Mouse (Mus musculus) embryonic facial prominence, embryonic 10.5 days (tissue): ENCODE measurements around the gene Cfdp1. TPM values are rescaled to one million over a fixed set of nuclear protein-coding genes. Genes with fewer than 3 reads are reported as not detected.
A peak's percentile ranks its signal among the peaks of the same experiment; 100 is the strongest.

Experiments used
- DNase-seq: peaks from one replicate; pipeline ENCODE4 v3.0.0-alpha.2; 2017; ENCODE audit warnings: low spot score
- H3K27ac ChIP-seq: fragments of 300-500 bp; sonication (generic); replicated peaks from 2 replicates; pipeline ENCODE4 v1.5.1; 2016; ENCODE audit warnings: mild to moderate bottlenecking
- H3K27me3 ChIP-seq: fragments of 300-500 bp; sonication (generic); replicated peaks from 2 replicates; pipeline ENCODE4 v1.6.1; 2016; ENCODE audit warnings: low read depth, mild to moderate bottlenecking; ENCODE audit not compliant: poor library complexity, severe bottlenecking
- H3K36me3 ChIP-seq: fragments of 300-500 bp; sonication (generic); replicated peaks from 2 replicates; pipeline ENCODE4 v1.6.1; 2016; ENCODE audit warnings: mild to moderate bottlenecking, moderate library complexity
- H3K4me1 ChIP-seq: fragments of 300-500 bp; sonication (generic); 2 replicates; pipeline ENCODE4 v1.6.1; 2016
- H3K4me3 ChIP-seq: fragments of 300-500 bp; sonication (generic); 2 replicates; pipeline ENCODE4 v1.5.1; 2016; ENCODE audit warnings: mild to moderate bottlenecking, moderate library complexity
- H3K9me3 ChIP-seq: fragments of 300-500 bp; sonication (generic); 2 replicates; pipeline ENCODE4 v1.6.1; 2016; ENCODE audit warnings: mild to moderate bottlenecking
- WGBS: fragments of 180-500 bp; shearing (Covaris S2); methylation state at CpG from one replicate; pipeline ENCODE4 v1.1.7; 2016; 5-methylcytosine and 5-hydroxymethylcytosine counted together
- polyA plus RNA-seq: library from polyadenylated mRNA; unstranded; fragments of >200 nt; fragmentation: Nextera tagmentation; extraction: Ambion mirVana; gene quantifications from 2 replicates; pipeline ENCODE4 v1.2.1, GENCODE M21; 2016

Gene Cfdp1
- polyA plus RNA-seq, 1 experiment from 2014 or later, result 237 TPM

DNA sequence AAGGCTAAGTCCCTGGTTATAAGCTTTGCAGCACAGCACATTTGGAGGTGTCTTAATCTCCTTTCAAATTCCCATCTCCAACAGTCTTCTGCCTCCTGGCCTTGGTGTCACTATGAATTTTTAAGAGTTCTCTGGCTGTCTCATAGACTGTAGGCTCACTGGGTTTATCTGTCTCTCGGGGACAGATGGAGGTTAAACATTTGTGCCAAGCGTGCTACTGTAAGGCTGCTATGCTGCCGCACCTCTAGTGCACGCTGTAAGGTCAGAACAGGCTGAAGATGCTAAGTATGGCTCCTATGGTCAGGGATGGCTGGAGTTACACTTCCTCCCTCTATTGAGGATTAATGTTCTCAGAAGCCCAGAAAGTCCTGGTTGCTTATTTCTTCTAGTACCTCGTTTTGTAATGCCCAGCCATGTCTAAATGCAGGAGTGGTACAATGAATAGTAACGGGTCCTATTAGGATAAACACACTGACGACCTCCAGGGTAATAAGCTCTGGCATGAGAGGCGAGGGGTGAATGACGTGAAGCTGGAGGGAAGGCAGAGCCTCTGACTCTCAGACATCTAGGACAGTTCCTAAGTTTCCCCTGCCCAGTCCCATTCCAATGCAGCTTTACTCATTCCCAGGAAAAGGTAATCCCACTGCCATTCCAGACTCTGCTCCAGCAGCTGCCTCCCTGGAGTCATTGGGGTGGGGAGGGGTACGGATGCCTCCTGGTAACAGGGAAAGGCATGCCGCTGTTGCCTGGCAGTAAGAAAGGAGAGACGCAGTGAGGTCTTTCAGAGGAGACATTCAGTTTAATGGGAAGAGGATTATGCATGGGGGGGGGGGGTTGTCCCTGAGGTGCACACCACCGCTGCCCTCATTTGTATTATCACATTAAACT is 67.1 kb downstream of the Cfdp1 start:
- DNase-seq, result peak; percentile 23
- 52% methylated on average over 13 of the region's 13 CpGs for WGBS
- Histone ChIP-seq H3K27me3 (no peaks in the 10 kb centered on the region), H3K27ac (no peak overlapping the region), H3K4me1 (peaks cover 35% of the 10 kb centered on the region), H3K36me3 (peaks cover 36% of the 10 kb centered on the region), H3K4me3 (no peak overlapping the region), H3K9me3 (no peaks in the 10 kb centered on the region)

DNA sequence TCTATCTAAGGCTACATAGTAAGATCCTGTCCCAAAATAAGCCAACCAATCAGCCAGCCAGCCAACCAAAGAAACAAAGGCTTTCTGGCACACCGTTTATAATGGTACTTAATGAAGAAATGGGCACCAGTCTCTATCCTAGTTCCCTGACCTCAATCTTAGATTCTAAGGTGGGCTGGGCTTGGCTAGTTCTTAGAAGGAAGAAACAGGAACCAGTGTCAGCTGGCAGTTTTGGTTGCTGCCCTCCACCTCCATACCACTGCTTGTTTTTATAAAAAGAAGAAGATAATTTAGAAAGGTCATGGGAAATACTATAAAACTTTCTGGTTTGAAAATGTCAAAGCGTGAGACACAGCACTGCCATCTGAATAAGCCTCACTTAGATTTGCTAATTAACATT is 68.0 kb downstream of the Cfdp1 start:
- WGBS, result 93% methylated on average over 2 of the region's 2 CpGs
- H3K27ac ChIP-seq, result no peak overlapping the region
- no peak for DNase-seq
- H3K27me3 ChIP-seq, result no peaks in the 10 kb centered on the region
- peaks cover 35% of the 10 kb centered on the region for H3K4me1 ChIP-seq
- no peaks in the 10 kb centered on the region for H3K9me3 ChIP-seq
- peaks cover 29% of the 10 kb centered on the region for H3K36me3 ChIP-seq
- no peak overlapping the region for H3K4me3 ChIP-seq

DNA sequence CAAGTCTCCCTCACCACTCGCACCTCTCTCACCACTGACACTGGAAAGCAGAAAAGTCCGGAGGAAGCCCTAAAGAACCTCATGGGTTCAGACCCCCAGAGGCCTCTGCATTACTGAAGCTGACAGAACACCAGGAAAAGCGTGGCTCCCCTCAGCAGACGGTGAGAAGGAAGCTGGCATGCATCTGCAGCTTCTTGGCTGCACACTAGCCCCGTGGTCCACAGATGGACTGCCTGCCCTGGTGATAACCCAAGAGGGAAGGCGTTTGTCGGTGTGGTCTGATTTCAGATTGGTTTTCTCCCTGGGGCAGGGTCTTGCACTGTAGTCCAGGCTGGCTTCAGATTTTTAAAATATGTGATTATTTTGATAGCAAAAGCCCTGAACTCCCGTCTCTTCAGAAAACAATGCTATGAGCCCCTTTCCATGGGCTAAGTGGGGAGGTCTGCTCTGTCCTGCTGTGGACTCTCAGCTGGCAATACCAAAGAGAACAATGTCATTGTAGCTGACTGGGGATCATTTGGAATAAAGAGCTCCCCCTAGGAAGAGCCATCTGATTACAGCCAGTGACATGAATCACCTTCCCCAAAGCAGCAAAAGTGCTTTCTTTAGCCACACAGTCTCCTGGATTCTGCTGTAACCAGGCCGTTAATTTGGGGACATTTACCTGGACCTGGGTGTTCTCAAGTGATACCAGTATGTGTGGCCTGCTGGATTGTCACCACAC is 71.3 kb downstream of the Cfdp1 start:
- WGBS, result 73% methylated on average over 9 of the region's 9 CpGs
- Histone ChIP-seq H3K4me3 (no peak overlapping the region), H3K27me3 (no peaks in the 10 kb centered on the region), H3K36me3 (peaks cover 39% of the 10 kb centered on the region), H3K9me3 (no peaks in the 10 kb centered on the region), H3K4me1 (peaks cover 17% of the 10 kb centered on the region), H3K27ac (no peak overlapping the region; the same call in 1 of the 2 replicates)
- DNase-seq, result no peak

DNA sequence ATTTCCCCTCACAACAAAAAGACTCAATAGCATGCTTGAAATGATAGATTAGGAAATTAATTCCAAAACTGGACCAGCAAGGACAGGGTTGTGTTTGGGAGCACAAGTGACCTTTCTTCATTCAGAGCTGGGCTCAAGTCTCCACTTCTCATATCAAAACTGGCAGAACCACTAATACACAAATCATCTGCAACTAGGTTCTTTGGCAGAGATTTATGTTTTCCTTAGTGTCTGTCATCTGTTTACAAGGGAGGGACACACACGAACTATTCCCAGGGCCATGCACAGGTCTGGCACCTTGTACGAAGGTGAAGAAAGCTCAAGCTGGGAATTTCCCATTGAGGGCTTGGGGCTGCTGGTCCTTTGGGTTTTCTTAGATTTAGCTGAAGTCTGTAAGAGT is 71.9 kb downstream of the Cfdp1 start:
- H3K27me3 ChIP-seq, result no peaks in the 10 kb centered on the region
- H3K27ac ChIP-seq, result no peak overlapping the region
- no peak for DNase-seq
- H3K9me3 ChIP-seq, result no peaks in the 10 kb centered on the region
- H3K4me1 ChIP-seq, result peaks cover 11% of the 10 kb centered on the region
- WGBS, result 85% methylated on average over 2 of the region's 2 CpGs
- H3K36me3 ChIP-seq, result peaks cover 45% of the 10 kb centered on the region
- no peak overlapping the region for H3K4me3 ChIP-seq

DNA sequence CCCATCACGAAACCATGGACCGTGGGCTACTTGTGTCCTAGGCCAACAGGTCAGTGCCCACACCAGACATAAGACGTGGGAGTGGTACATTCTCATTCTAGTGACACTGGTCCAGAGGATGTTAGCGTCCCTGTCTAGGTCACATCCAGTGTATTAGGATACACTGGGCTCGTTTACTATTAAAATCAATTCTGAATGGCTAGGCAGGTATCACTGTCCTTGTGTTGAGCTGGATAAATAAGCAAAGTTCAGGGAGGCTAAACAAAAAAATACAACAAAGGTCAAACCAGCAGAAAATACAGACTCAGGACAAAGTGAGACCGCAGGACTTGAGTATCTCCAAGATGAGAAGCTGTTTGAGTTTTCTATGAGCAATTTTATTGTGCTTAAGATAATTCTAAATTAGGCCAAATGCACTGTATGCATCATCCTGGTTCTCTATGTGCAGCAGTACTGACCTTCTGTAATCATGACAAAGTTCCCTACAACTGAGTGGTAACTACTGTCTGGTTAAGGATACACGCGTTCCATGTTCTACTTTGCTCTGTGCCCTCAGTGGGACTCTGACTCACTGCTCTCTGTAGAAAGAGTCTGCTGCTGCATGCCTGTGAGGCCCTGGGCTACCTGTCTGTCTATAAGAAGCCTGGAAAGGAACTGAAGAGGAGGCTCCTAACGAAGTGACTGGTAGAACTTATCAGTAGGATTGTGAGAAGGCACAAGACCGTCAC is 73.2 kb downstream of the Cfdp1 start:
- WGBS, result 90% methylated on average over 10 of the region's 10 CpGs
- H3K27ac ChIP-seq, result no peak overlapping the region
- 0 out of 2 replicates have a peak, but pooled peaks cover 4% of the 10 kb centered on the region for H3K4me1 ChIP-seq
- H3K27me3 ChIP-seq, result no peaks in the 10 kb centered on the region
- no peaks in the 10 kb centered on the region for H3K9me3 ChIP-seq
- peaks cover 49% of the 10 kb centered on the region for H3K36me3 ChIP-seq
- H3K4me3 ChIP-seq, result no peak overlapping the region
- no peak for DNase-seq

DNA sequence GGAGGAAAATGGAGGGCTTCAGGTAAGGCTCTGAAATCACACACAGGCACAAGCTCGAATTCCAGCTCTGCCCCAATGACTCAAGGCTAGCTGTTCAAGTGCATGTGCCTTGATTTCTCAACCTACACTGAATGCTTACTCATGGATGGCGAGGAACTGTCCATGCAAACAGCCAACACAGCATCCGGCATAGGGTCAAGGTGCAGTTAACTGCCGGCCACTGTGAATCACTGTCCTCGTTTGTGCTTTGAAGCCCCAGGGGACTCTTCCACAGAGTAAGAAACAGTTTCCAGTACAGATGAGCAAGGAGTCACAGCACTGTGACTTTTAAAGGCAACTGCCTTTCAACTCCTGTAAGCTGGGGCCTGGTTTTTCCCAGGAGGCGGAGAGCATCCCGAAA is 74.4 kb downstream of the Cfdp1 start:
- WGBS, result 81% methylated on average over 7 of the region's 7 CpGs
- Histone ChIP-seq H3K27ac (no peak overlapping the region; the same call in 1 of the 2 replicates), H3K4me3 (no peak overlapping the region), H3K36me3 (peaks cover 56% of the 10 kb centered on the region), H3K9me3 (no peaks in the 10 kb centered on the region), H3K27me3 (no peaks in the 10 kb centered on the region), H3K4me1 (0 out of 2 replicates have a peak, but pooled peaks cover 4% of the 10 kb centered on the region)
- DNase-seq, result no peak

DNA sequence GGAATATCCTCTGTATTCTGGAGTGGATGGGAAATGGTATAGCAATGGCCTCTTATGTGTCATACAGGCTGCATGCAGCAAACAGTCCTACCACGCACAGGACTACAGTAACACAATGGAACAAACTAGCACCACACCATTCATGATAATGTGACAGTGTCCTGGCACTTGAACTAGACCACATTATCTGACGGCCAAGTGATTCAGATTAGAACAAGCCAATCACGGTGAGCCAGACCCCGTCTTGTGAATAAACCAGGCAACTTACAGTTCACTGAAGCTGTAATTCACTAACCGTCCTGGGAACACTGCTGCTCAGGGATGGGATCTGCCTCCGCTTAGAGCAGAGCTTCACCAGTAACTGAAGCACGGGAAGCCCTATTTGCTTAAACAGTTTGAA is 75.3 kb downstream of the Cfdp1 start:
- H3K27me3 ChIP-seq, result no peaks in the 10 kb centered on the region
- H3K9me3 ChIP-seq, result no peaks in the 10 kb centered on the region
- H3K36me3 ChIP-seq, result peaks cover 61% of the 10 kb centered on the region
- H3K4me3 ChIP-seq, result no peak overlapping the region
- WGBS, result 88% methylated on average over 7 of the region's 7 CpGs
- DNase-seq, result no peak
- H3K27ac ChIP-seq, result no peak overlapping the region
- H3K4me1 ChIP-seq, result 0 out of 2 replicates have a peak, but pooled peaks cover 4% of the 10 kb centered on the region

DNA sequence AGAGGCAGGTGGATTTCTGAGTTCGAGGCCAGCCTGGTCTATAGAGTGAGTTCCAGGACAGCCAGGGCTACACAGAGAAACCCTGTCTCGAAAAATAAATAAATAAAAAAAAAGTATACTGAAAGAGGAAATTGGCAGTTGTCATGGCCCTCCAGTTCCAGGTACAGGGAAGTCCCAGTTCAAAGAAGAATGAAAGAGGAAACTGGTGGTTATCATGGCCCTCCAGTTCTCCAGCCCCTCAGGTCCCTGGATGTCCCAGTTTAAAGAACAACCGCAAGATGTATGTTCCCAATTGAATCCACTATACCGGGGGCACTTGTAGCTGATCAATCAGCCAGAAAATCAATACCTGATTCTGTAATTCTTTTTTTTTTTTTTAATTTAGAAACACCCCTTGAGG is 77.6 kb downstream of the Cfdp1 start:
- no peaks in the 10 kb centered on the region for H3K4me1 ChIP-seq
- no peaks in the 10 kb centered on the region for H3K27me3 ChIP-seq
- WGBS, result 91% methylated on average over 4 of the region's 4 CpGs
- H3K36me3 ChIP-seq, result peaks cover 66% of the 10 kb centered on the region
- no peak overlapping the region for H3K4me3 ChIP-seq
- no peak overlapping the region for H3K27ac ChIP-seq
- H3K9me3 ChIP-seq, result no peaks in the 10 kb centered on the region
- no peak for DNase-seq

DNA sequence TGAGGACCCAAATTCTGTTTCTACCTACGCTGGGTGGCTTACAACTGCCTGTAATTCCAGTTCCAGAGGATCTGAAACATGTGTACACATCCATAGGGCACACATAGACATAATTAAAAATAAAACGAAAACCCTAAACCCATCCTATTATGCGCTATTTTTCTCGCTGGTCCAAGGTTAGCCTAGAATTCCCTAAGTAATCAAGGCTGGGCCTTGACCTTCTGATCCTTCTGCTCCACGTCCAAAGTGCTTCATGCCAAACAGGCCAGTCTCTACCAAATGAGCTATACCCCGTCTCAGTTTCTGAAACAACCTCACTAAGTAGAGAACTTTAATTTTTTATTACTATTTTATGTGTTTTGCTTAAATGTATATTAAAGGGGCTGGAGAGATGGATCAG is 78.3 kb downstream of the Cfdp1 start:
- Histone ChIP-seq H3K27ac (no peak overlapping the region), H3K9me3 (no peaks in the 10 kb centered on the region), H3K4me1 (no peaks in the 10 kb centered on the region; the same call in 1 of the 2 replicates), H3K4me3 (no peak overlapping the region), H3K27me3 (no peaks in the 10 kb centered on the region), H3K36me3 (peaks cover 70% of the 10 kb centered on the region)
- 93% methylated on average over 6 of the region's 6 CpGs for WGBS
- no peak for DNase-seq

DNA sequence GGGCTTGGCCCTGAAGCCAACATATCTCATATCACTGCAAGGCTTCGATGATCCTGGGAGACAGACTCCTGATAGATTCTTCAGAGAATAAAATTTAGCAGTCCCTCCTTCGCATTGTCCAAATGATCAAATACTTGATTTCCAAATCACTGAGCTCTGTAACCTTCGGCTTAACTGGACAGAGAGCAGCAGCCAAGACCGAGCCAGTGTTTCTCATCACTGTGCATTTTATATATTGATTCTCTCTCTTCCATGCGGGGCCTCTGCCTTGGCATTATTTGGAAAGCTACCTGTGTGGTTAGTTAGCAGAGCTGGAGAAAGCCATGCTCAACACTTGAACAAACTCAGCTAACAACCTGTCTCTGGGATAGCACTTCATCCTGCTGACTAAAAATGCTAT is 80.6 kb downstream of the Cfdp1 start:
- Histone ChIP-seq H3K36me3 (peaks cover 61% of the 10 kb centered on the region), H3K9me3 (no peaks in the 10 kb centered on the region), H3K27ac (no peak overlapping the region), H3K4me1 (peaks cover 15% of the 10 kb centered on the region), H3K27me3 (no peaks in the 10 kb centered on the region), H3K4me3 (no peak overlapping the region)
- WGBS, result 95% methylated on average over 5 of the region's 5 CpGs
- no peak for DNase-seq

DNA sequence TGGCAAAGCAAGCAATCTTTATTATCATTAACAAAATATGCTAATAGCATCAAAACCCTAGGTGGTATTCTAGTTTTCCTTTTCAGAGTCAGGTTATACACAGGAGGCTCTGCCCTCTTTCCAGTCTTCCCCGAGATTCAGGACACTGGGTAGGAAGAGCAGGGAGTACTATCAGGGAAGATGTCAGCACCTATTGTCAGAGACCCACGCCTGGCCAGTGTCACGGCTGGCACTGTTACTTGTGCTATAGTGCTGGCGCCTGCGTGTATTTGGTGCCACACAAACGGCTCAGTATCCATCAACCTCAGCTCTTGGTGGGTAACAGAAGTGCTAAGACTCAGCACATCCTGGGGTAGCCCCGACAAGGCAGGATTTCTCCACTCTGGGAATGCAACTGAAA is 81.0 kb downstream of the Cfdp1 start:
- H3K4me3 ChIP-seq, result no peak overlapping the region
- H3K36me3 ChIP-seq, result peaks cover 61% of the 10 kb centered on the region
- H3K27ac ChIP-seq, result no peak overlapping the region
- DNase-seq, result no peak
- no peaks in the 10 kb centered on the region for H3K27me3 ChIP-seq
- 92% methylated on average over 7 of the region's 7 CpGs for WGBS
- no peaks in the 10 kb centered on the region for H3K9me3 ChIP-seq
- H3K4me1 ChIP-seq, result peaks cover 15% of the 10 kb centered on the region

DNA sequence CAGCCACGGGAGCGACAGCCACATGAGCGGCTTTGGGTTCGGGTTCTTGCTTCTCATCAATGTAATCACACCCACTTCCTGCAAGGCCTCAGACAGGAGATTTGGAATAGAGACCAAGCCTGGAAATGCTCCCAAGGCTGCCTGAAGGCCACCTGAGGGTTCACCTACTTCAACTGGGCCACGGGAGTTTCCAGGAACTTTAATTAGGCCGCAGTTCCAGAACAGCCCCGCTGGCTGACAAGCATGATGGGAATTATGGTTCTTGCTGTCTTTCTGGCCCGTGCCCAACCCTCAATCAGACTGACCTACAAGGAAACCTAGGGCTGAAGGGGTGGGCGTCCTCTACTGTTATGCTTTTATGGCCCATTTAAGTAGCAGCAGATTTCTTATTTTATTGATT is 82.0 kb downstream of the Cfdp1 start:
- peaks cover 63% of the 10 kb centered on the region for H3K36me3 ChIP-seq
- DNase-seq, result no peak
- WGBS, result 93% methylated on average over 9 of the region's 9 CpGs
- peaks cover 15% of the 10 kb centered on the region for H3K4me1 ChIP-seq
- no peaks in the 10 kb centered on the region for H3K27me3 ChIP-seq
- H3K9me3 ChIP-seq, result no peaks in the 10 kb centered on the region
- H3K27ac ChIP-seq, result no peak overlapping the region
- no peak overlapping the region for H3K4me3 ChIP-seq
